Mouse (Mus musculus): ENCODE measurements at regions not wholly inside any gene's neighbourhood (a gene's known extent, or its start where the extent isn't known, plus 50 kb on each side); places are given as distances from the start of the nearest gene placed in this dataset.

GRCm38 (mm10) chr6:98178005-98178404 is 164.5 kb downstream of the Gm765 start:
- ATAC-seq (ENCODE audit: extremely low read depth, insufficient number of reproducible peaks, low FRiP score, poor library complexity, severe bottlenecking): no peak

- no peak for ATAC-seq (ENCODE audit: extremely low read depth, insufficient number of reproducible peaks, low FRiP score, poor library complexity, severe bottlenecking)
Observed at GRCm38 (mm10) chr6:98149043-98149813, 193.3 kb downstream of the Gm765 start.

- ATAC-seq (ENCODE audit: extremely low read depth, insufficient number of reproducible peaks, low FRiP score, poor library complexity, severe bottlenecking): no peak
Observed at GRCm38 (mm10) chr6:98147855-98148254, 194.7 kb downstream of the Gm765 start.

GRCm38 (mm10) chr6:98132931-98133330 is 209.6 kb downstream of the Gm765 start:
- ATAC-seq (ENCODE audit: extremely low read depth, insufficient number of reproducible peaks, low FRiP score, poor library complexity, severe bottlenecking): no peak

GRCm38 (mm10) chr6:98125434-98125833 is 217.1 kb downstream of the Gm765 start:
- ATAC-seq (ENCODE audit: extremely low read depth, insufficient number of reproducible peaks, low FRiP score, poor library complexity, severe bottlenecking): no peak

GRCm38 (mm10) chr6:98118355-98119150 is 224.0 kb downstream of the Gm765 start:
- no peak for ATAC-seq (ENCODE audit: extremely low read depth, insufficient number of reproducible peaks, low FRiP score, poor library complexity, severe bottlenecking)

- no peak for ATAC-seq (ENCODE audit: extremely low read depth, insufficient number of reproducible peaks, low FRiP score, poor library complexity, severe bottlenecking)
Observed at GRCm38 (mm10) chr6:98114327-98115134, 228.0 kb downstream of the Gm765 start.

- peak; percentile 53; the same call in 1 of the 2 replicates for ATAC-seq (ENCODE audit: extremely low read depth, insufficient number of reproducible peaks, low FRiP score, poor library complexity, severe bottlenecking)
Observed at GRCm38 (mm10) chr6:98113708-98114107, 228.8 kb downstream of the Gm765 start.

GRCm38 (mm10) chr6:98112495-98113115 is 229.9 kb downstream of the Gm765 start:
- ATAC-seq (ENCODE audit: extremely low read depth, insufficient number of reproducible peaks, low FRiP score, poor library complexity, severe bottlenecking): no peak

GRCm38 (mm10) chr6:98107123-98107522 is 235.4 kb downstream of the Gm765 start:
- ATAC-seq (ENCODE audit: extremely low read depth, insufficient number of reproducible peaks, low FRiP score, poor library complexity, severe bottlenecking): no peak

- ATAC-seq (ENCODE audit: extremely low read depth, insufficient number of reproducible peaks, low FRiP score, poor library complexity, severe bottlenecking): 0 out of 2 replicates have a peak, but pooled peaks have one; percentile 66
Observed at GRCm38 (mm10) chr6:98105280-98106090, 237.1 kb downstream of the Gm765 start.

GRCm38 (mm10) chr6:98104432-98104831 is 238.1 kb downstream of the Gm765 start:
- ATAC-seq (ENCODE audit: extremely low read depth, insufficient number of reproducible peaks, low FRiP score, poor library complexity, severe bottlenecking): no peak

GRCm38 (mm10) chr6:98101023-98101422 is 241.5 kb downstream of the Gm765 start:
- ATAC-seq (ENCODE audit: extremely low read depth, insufficient number of reproducible peaks, low FRiP score, poor library complexity, severe bottlenecking): no peak

GRCm38 (mm10) chr6:98099126-98099525 is 243.4 kb downstream of the Gm765 start:
- no peak for ATAC-seq (ENCODE audit: extremely low read depth, insufficient number of reproducible peaks, low FRiP score, poor library complexity, severe bottlenecking)

GRCm38 (mm10) chr6:98095243-98095642 is 247.3 kb downstream of the Gm765 start:
- no peak for ATAC-seq (ENCODE audit: extremely low read depth, insufficient number of reproducible peaks, low FRiP score, poor library complexity, severe bottlenecking)

GRCm38 (mm10) chr6:98089185-98089584 is 253.4 kb downstream of the Gm765 start:
- ATAC-seq (ENCODE audit: extremely low read depth, insufficient number of reproducible peaks, low FRiP score, poor library complexity, severe bottlenecking): no peak

GRCm38 (mm10) chr6:98080076-98080475 is 262.5 kb downstream of the Gm765 start:
- ATAC-seq (ENCODE audit: extremely low read depth, insufficient number of reproducible peaks, low FRiP score, poor library complexity, severe bottlenecking): no peak
